Mouse (Mus musculus): ENCODE results near the gene Adora2a.
A peak's percentile ranks its signal among the peaks of the same experiment; 100 is the strongest.
"Not testable (repeated sequence)": the region's sequence is repeated elsewhere in the genome, so short reads cannot be mapped to it uniquely, and the experiment has no call there.

Adora2a gene

GRCm38 (mm10) chr10:75316872-75316907 is at the start of gene Adora2a:
TSS of gene Adora2a (plus strand) at chr10:75316877.
- no peak for DNase-seq (ENCODE audit: inconsistent age in 2 of 2, low spot score in 1 of 2)

GRCm38 (mm10) chr10:75273020-75273419 is 43.7 kb upstream of the Adora2a start:
- DNase-seq (ENCODE audit: inconsistent age in 2 of 2, low spot score in 1 of 2), result no peak

- DNase-seq (ENCODE audit: inconsistent age in 2 of 2, low spot score in 1 of 2), result no peak
These were observed 40.2 kb upstream of the Adora2a start for GRCm38 (mm10) chr10:75276427-75277013.

GRCm38 (mm10) chr10:75277501-75277900 is 39.2 kb upstream of the Adora2a start:
- peak in 1 of 2 experiments; percentile 66 for DNase-seq (ENCODE audit: inconsistent age in 2 of 2, low spot score in 1 of 2)

- DNase-seq (ENCODE audit: inconsistent age in 2 of 2, low spot score in 1 of 2), result no peak
These were observed 34.0 kb upstream of the Adora2a start for GRCm38 (mm10) chr10:75282648-75283047.

GRCm38 (mm10) chr10:75283821-75284220 is 32.9 kb upstream of the Adora2a start:
- DNase-seq (ENCODE audit: inconsistent age in 2 of 2, low spot score in 1 of 2), result no peak

- DNase-seq (ENCODE audit: inconsistent age in 2 of 2, low spot score in 1 of 2), result no peak
These were observed 28.1 kb upstream of the Adora2a start for GRCm38 (mm10) chr10:75288579-75288978.

- DNase-seq (ENCODE audit: inconsistent age in 2 of 2, low spot score in 1 of 2), result no peak
These were observed 27.3 kb upstream of the Adora2a start for GRCm38 (mm10) chr10:75289392-75289791.

GRCm38 (mm10) chr10:75290650-75291049 is 26.0 kb upstream of the Adora2a start:
- DNase-seq (ENCODE audit: inconsistent age in 2 of 2, low spot score in 1 of 2), result no peak

- no peak for DNase-seq (ENCODE audit: inconsistent age in 2 of 2, low spot score in 1 of 2)
These were observed 25.3 kb upstream of the Adora2a start for GRCm38 (mm10) chr10:75291338-75291737.

- not testable (repeated sequence) for DNase-seq (ENCODE audit: inconsistent age in 2 of 2, low spot score in 1 of 2)
These were observed 24.5 kb upstream of the Adora2a start for GRCm38 (mm10) chr10:75292206-75292605.

- DNase-seq (ENCODE audit: inconsistent age in 2 of 2, low spot score in 1 of 2), result no peak
These were observed 23.4 kb upstream of the Adora2a start for GRCm38 (mm10) chr10:75293288-75293687.

GRCm38 (mm10) chr10:75294362-75294761 is 22.3 kb upstream of the Adora2a start:
- DNase-seq (ENCODE audit: inconsistent age in 2 of 2, low spot score in 1 of 2), result no peak

- DNase-seq (ENCODE audit: inconsistent age in 2 of 2, low spot score in 1 of 2), result no peak
These were observed 21.8 kb upstream of the Adora2a start for GRCm38 (mm10) chr10:75294926-75295325.

- DNase-seq (ENCODE audit: inconsistent age in 2 of 2, low spot score in 1 of 2), result no peak
These were observed 18.1 kb upstream of the Adora2a start for GRCm38 (mm10) chr10:75298608-75299007.

- peak; percentile 83 to 93 for DNase-seq (ENCODE audit: inconsistent age in 2 of 2, low spot score in 1 of 2)
These were observed 16.8 kb upstream of the Adora2a start for GRCm38 (mm10) chr10:75299785-75300418.

GRCm38 (mm10) chr10:75301195-75301806 is 15.4 kb upstream of the Adora2a start:
- DNase-seq (ENCODE audit: inconsistent age in 2 of 2, low spot score in 1 of 2), result no peak

- no peak for DNase-seq (ENCODE audit: inconsistent age in 2 of 2, low spot score in 1 of 2)
These were observed 14.7 kb upstream of the Adora2a start for GRCm38 (mm10) chr10:75301937-75302336.

- DNase-seq (ENCODE audit: inconsistent age in 2 of 2, low spot score in 1 of 2), result no peak
These were observed 14.1 kb upstream of the Adora2a start for GRCm38 (mm10) chr10:75302536-75302935.

- DNase-seq (ENCODE audit: inconsistent age in 2 of 2, low spot score in 1 of 2), result no peak
These were observed 13.2 kb upstream of the Adora2a start for GRCm38 (mm10) chr10:75303324-75304048.

GRCm38 (mm10) chr10:75304049-75304405 is 12.7 kb upstream of the Adora2a start:
- DNase-seq (ENCODE audit: inconsistent age in 2 of 2, low spot score in 1 of 2), result no peak

- DNase-seq (ENCODE audit: inconsistent age in 2 of 2, low spot score in 1 of 2), result peak; percentile 32 to 64
These were observed 12.3 kb upstream of the Adora2a start for GRCm38 (mm10) chr10:75304413-75304812.

GRCm38 (mm10) chr10:75307130-75307529 is 9.5 kb upstream of the Adora2a start:
- no peak for DNase-seq (ENCODE audit: inconsistent age in 2 of 2, low spot score in 1 of 2)
